Mouse (Mus musculus): ENCODE measurements around the gene Slc51b.

DNA sequence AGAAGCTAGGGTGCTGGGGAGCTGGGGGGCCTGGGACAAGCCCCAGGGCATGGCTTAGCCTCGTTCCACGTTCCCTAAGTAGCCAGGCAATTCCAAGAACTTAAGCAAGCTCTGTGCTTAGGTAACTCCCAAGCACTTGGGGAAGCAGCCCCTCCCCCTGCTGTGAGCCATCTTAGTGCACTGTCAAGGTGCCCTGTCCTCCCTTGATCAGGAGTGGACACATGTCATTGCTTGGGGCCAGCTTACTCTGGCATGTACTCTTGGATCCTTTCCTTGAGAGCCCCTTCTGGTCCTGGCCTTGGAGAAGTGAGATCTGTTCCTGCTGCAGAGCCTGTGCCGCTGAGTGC is 40.0 kb downstream of the Slc51b start:
- no peak for TF ChIP-seq EP300 (optimal IDR thresholded peaks at IDR 0.05)
- TF ChIP-seq CTCF (IDR thresholded peaks at IDR 0.05; ENCODE audit: low read depth): no peak

Measured in stomach, postnatal 0 days (tissue).